Mouse (Mus musculus) heart, postnatal 0 days (tissue): ENCODE measurements around the gene Stox2.

Experiments
- CTCF ChIP-seq: IDR thresholded peaks from 2 replicates; pipeline ENCODE4 v1.5.1; 2016; ENCODE audit warnings: antibody characterized with exemption, control low read depth, low read depth
- EP300 ChIP-seq: IDR thresholded peaks from 2 replicates; pipeline ENCODE4 v1.6.1; 2016; ENCODE audit warnings: antibody characterized with exemption, low read depth

GRCm38 (mm10) chr8:47376651-47377050, 69.5 kb downstream of the Stox2 start:
- TF ChIP-seq EP300, result no peak
- TF ChIP-seq CTCF, result no peak
